Mouse (Mus musculus): Measurements from ENCODE around the gene Nfkbil1. TPM values are rescaled to one million over a fixed set of nuclear protein-coding genes. Genes with fewer than 3 reads are reported as not detected.

Nfkbil1 gene
- polyA plus RNA-seq, 1 experiment from 2014 or later, result 2.3 TPM

DNA sequence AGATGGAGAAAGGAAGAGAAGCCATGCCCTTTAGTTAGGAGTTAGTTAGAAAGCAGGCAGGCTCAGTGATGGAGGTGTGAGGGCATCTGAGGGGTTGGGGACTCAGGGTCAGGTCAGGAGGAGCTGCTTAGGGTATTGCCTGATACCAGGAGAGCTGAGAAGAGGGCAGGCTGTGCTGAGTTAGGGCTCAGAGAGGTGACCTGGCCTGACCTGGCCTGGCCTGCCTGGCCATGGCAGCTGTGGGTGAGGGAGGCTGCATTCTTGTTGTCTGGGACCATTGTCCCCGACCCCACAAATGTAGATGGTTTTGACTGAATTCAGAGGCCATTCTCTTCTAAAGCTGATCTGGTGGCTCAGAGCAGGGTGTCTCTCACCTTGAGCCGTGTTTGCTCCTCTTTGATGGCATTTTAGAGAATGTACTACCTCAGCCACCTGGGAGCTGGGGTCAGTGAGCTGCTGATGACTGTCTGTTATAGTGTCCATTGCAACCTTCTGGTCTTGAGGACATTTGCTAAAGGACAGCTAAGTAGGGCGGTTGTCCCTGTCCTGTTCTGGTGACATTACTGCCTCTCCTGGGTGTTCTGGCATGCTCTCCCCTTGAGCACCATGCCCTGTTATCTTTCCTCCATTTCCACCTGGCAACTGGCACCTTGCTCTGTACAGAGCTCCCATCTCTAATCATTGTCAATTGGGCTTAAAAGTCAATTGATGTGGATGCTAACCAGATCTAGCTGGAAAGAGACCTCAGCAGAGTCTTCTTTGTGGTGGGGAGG lies 14.9 kb upstream of the Nfkbil1 start:
- 91% methylated on average over 3 of the region's 3 CpGs for WGBS (ENCODE audit: insufficient replicate concordance)
- Histone ChIP-seq H3K4me2 (no peak overlapping the region), H3K9me3 (replicated peaks; ENCODE audit: control insufficient read depth, low read length) (no peaks in the 10 kb centered on the region), H3K27me3 (ENCODE audit: control insufficient read depth, insufficient read depth, low read length) (no peaks in the 10 kb centered on the region), H3K4me1 (ENCODE audit: control insufficient read depth, insufficient read depth, low read length) (peaks cover 5% of the 10 kb centered on the region), H3K4me3 (ENCODE audit: low read depth, low read length) (no peak overlapping the region), H3K9ac (ENCODE audit: low read depth, low read length) (0 out of 2 replicates have a peak overlapping the region, but pooled peaks have one; percentile 10), H3K27ac (ENCODE audit: low read depth, low read length) (no peak overlapping the region), H3K36me3 (ENCODE audit: control insufficient read depth, insufficient read depth, low read length) (peaks cover 71% of the 10 kb centered on the region)
- ATAC-seq (replicated peaks; ENCODE audit: insufficient number of reproducible peaks, low FRiP score, low TSS enrichment), result no peak

DNA sequence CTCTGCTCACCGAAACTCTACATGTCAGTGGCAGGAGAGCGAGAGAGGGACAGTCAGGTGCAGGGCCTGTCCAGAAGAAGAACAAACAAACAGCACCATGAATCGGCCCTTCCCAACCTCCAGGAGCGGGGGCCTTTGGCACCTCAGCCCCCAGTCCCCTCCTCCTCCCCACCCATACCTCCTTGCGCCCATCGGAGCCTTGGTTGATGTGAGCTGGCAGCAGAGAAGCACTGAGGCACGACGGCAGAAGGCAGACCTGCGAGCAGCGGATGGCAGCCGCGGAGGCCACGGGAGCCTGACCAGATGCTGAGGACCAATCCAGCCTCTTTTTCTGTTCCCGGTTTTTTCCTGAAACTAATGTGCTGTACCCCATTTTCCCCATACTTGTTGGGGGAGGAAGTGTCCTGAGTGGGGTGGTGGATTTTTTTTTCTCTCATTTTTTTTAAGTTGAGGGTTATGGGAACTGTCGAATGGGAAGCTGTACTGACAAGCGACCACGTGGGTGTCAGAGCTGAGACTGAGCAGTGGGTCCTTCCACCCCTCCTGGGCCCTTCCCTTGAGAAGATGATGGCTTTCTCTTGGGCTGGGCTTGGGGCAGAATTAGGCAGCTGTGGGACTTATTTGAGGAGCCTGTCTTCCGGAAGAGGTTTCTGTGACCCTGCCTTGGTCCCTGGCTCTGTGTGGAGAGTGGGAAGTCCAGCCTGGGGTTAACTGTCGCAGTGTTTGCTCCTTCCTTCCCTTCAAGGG lies 14.0 kb upstream of the Nfkbil1 start:
- H3K9ac ChIP-seq (ENCODE audit: low read depth, low read length), result no peak overlapping the region
- no peak for ATAC-seq (replicated peaks; ENCODE audit: insufficient number of reproducible peaks, low FRiP score, low TSS enrichment)

DNA sequence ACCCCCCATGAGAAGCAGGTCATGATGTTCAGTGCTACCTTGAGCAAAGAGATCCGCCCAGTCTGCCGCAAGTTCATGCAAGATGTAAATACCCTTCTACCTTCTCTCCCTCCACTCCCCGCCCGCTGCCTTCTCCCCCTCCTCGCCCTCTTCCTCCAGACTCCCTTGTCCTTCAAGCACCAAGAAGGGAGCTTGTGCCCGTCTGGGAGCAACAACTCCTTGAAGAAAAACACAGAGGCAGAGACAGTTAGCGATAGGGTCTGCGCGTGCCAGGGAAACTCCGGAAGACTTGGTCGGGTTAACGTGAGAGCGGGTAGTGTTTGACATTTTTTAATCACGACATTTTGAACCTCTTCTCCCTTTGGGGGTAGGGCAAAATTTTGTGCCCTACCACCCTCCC lies 13.4 kb upstream of the Nfkbil1 start:
- no peak for ATAC-seq (replicated peaks; ENCODE audit: insufficient number of reproducible peaks, low FRiP score, low TSS enrichment)
- H3K36me3 ChIP-seq (ENCODE audit: control insufficient read depth, insufficient read depth, low read length), result peaks cover 82% of the 10 kb centered on the region
- no peaks in the 10 kb centered on the region for H3K9me3 ChIP-seq (replicated peaks; ENCODE audit: control insufficient read depth, low read length)
- H3K27me3 ChIP-seq (ENCODE audit: control insufficient read depth, insufficient read depth, low read length), result no peaks in the 10 kb centered on the region
- no peak overlapping the region for H3K9ac ChIP-seq (ENCODE audit: low read depth, low read length)
- peaks cover 20% of the 10 kb centered on the region for H3K4me1 ChIP-seq (ENCODE audit: control insufficient read depth, insufficient read depth, low read length)
- WGBS (ENCODE audit: insufficient replicate concordance), result 90% methylated on average over 14 of the region's 14 CpGs
- H3K27ac ChIP-seq (ENCODE audit: low read depth, low read length), result no peak overlapping the region
- no peak overlapping the region for H3K4me3 ChIP-seq (ENCODE audit: low read depth, low read length)
- H3K4me2 ChIP-seq, result no peak overlapping the region

More for the DNA sequence above, 14.0 kb upstream of the Nfkbil1 start:
- WGBS (ENCODE audit: insufficient replicate concordance), result 93% methylated on average over 19 of the region's 19 CpGs
- H3K4me1 ChIP-seq (ENCODE audit: control insufficient read depth, insufficient read depth, low read length), result peaks cover 13% of the 10 kb centered on the region
- no peak overlapping the region for H3K4me2 ChIP-seq
- H3K27me3 ChIP-seq (ENCODE audit: control insufficient read depth, insufficient read depth, low read length), result no peaks in the 10 kb centered on the region
- no peak overlapping the region for H3K4me3 ChIP-seq (ENCODE audit: low read depth, low read length)
- peaks cover 80% of the 10 kb centered on the region for H3K36me3 ChIP-seq (ENCODE audit: control insufficient read depth, insufficient read depth, low read length)
- no peaks in the 10 kb centered on the region for H3K9me3 ChIP-seq (replicated peaks; ENCODE audit: control insufficient read depth, low read length)
- H3K27ac ChIP-seq (ENCODE audit: low read depth, low read length), result no peak overlapping the region

DNA sequence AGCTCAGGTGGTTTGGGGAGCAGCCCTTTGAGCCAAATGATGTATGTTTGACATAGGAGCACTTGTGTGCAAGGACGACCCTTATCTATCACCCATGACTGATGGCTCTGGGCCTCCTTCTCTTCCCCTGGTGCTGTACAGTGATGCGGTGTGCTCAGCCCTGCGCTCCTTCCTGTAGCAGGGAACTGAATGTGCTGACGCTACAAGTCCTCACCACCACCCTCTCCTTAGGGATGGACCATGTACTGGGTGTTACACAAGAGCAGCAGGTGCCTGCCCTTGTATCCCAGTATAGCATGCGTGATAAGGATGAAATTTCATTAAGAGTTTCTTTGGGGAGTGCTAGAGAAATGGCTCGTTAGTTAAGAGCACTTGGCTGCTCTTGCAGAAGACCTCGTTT lies 11.6 kb upstream of the Nfkbil1 start:
- Histone ChIP-seq H3K36me3 (ENCODE audit: control insufficient read depth, insufficient read depth, low read length) (peaks cover 71% of the 10 kb centered on the region), H3K9ac (ENCODE audit: low read depth, low read length) (no peak overlapping the region), H3K4me2 (no peak overlapping the region), H3K4me3 (ENCODE audit: low read depth, low read length) (no peak overlapping the region), H3K9me3 (replicated peaks; ENCODE audit: control insufficient read depth, low read length) (no peaks in the 10 kb centered on the region), H3K4me1 (ENCODE audit: control insufficient read depth, insufficient read depth, low read length) (peaks cover 28% of the 10 kb centered on the region), H3K27ac (ENCODE audit: low read depth, low read length) (no peak overlapping the region), H3K27me3 (ENCODE audit: control insufficient read depth, insufficient read depth, low read length) (no peaks in the 10 kb centered on the region)
- 87% methylated on average over 7 of the region's 7 CpGs for WGBS (ENCODE audit: insufficient replicate concordance)
- no peak for ATAC-seq (replicated peaks; ENCODE audit: insufficient number of reproducible peaks, low FRiP score, low TSS enrichment)

DNA sequence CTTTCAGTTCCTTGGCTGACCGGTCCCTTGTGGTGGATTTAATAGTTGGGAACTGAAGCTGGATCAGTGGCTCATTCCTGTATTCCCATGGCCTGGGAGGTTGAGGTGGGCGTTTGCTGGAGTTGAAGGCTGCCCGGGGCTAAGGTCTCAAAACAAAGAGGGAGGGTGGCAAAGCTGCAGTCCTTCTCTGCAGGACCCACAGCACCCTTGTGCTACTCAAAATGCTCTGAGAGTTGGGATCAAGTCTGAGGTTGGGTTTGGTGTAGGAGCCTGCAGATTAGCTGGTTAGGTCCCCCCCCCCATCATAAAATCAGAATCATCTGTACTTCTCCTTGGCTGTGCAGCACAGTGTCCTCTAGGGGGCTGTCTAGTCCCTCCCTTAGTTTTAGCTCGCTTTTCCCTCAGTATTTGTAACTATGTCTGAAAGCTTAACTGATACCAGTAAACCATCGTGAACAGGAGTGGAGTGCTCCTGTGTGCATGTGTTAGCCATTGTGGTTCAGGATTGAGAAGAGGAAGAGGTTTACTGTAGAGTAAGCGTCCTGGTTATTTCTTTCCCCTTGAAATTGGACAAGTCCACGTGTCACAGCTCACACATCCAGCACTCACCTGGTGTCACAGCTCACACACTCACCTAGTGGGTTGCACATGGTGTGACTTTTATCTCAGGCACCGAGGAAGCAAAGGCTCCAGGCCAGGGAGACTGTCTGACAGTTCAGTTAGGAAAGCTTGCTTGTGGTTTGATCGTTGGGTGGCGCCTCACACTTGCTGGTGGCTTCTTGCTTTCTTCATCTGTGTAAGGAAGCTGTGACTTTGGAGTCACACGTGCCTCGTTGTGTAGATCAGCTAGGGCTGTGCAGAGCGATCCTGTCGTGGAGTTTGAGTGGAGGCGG lies 10.4 kb upstream of the Nfkbil1 start:
- ATAC-seq (replicated peaks; ENCODE audit: insufficient number of reproducible peaks, low FRiP score, low TSS enrichment), result no peak
- Histone ChIP-seq H3K9ac (ENCODE audit: low read depth, low read length) (no peak overlapping the region), H3K4me3 (ENCODE audit: low read depth, low read length) (no peak overlapping the region), H3K27me3 (ENCODE audit: control insufficient read depth, insufficient read depth, low read length) (no peaks in the 10 kb centered on the region), H3K4me2 (no peak overlapping the region; the same call in 1 of the 2 replicates), H3K36me3 (ENCODE audit: control insufficient read depth, insufficient read depth, low read length) (peaks cover 64% of the 10 kb centered on the region), H3K27ac (ENCODE audit: low read depth, low read length) (no peak overlapping the region), H3K4me1 (ENCODE audit: control insufficient read depth, insufficient read depth, low read length) (peaks cover 28% of the 10 kb centered on the region), H3K9me3 (replicated peaks; ENCODE audit: control insufficient read depth, low read length) (no peaks in the 10 kb centered on the region)
- 83% methylated on average over 15 of the region's 15 CpGs for WGBS (ENCODE audit: insufficient replicate concordance)

DNA sequence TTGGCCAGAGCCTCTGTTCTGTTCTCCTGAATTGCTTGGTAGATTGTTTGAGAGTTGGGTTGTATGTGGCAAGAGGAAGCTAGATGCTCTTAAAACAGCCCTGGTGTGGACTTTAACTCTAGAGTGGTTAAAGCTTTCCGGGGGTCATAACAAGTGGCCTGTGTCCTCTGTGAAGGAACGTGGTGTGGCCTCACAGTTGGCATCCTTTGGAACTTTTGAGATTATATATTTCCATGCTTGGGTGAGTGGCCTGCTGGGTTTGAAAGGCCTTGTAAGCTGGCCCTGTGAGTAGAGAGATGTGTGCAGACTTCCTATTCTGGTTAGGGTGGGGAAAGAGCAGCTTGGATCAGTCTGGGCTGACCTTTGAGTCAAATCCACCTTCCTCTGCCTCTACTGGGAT lies 9.4 kb upstream of the Nfkbil1 start:
- peaks cover 34% of the 10 kb centered on the region for H3K4me1 ChIP-seq (ENCODE audit: control insufficient read depth, insufficient read depth, low read length)
- H3K27me3 ChIP-seq (ENCODE audit: control insufficient read depth, insufficient read depth, low read length), result no peaks in the 10 kb centered on the region
- H3K4me3 ChIP-seq (ENCODE audit: low read depth, low read length), result peak overlapping the region; percentile 70; the same call in 1 of the 2 replicates
- H3K9ac ChIP-seq (ENCODE audit: low read depth, low read length), result 0 out of 2 replicates have a peak overlapping the region, but pooled peaks have one; percentile 94
- WGBS (ENCODE audit: insufficient replicate concordance), result 76% methylated on average over 2 of the region's 2 CpGs
- H3K4me2 ChIP-seq, result peak overlapping the region; percentile 96
- no peak for ATAC-seq (replicated peaks; ENCODE audit: insufficient number of reproducible peaks, low FRiP score, low TSS enrichment)
- peaks cover 56% of the 10 kb centered on the region for H3K36me3 ChIP-seq (ENCODE audit: control insufficient read depth, insufficient read depth, low read length)
- H3K27ac ChIP-seq (ENCODE audit: low read depth, low read length), result no peak overlapping the region; the same call in 1 of the 2 replicates
- H3K9me3 ChIP-seq (replicated peaks; ENCODE audit: control insufficient read depth, low read length), result no peaks in the 10 kb centered on the region

DNA sequence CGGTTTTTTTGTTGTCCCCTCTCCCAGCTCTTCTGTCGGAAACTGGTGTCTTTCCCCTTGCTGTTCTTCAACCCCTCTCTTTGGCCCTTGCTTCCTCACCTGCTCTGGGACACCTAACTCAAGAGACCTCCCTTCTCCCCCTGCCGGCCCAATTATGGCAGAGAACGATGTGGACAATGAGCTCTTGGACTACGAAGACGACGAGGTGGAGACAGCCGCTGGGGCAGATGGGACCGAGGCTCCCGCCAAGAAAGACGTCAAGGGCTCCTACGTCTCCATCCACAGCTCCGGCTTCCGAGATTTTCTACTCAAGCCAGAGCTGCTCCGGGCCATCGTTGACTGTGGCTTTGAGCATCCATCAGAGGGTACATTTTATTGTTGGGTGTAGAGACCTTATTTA lies 7.5 kb upstream of the Nfkbil1 start:
- Histone ChIP-seq H3K9me3 (replicated peaks; ENCODE audit: control insufficient read depth, low read length) (no peaks in the 10 kb centered on the region), H3K4me2 (peak overlapping the region; percentile 96), H3K4me3 (ENCODE audit: low read depth, low read length) (peak overlapping the region; percentile 70), H3K27me3 (ENCODE audit: control insufficient read depth, insufficient read depth, low read length) (no peaks in the 10 kb centered on the region), H3K27ac (ENCODE audit: low read depth, low read length) (peak overlapping the region; percentile 99), H3K9ac (ENCODE audit: low read depth, low read length) (peak overlapping the region; percentile 94), H3K4me1 (ENCODE audit: control insufficient read depth, insufficient read depth, low read length) (peaks cover 34% of the 10 kb centered on the region), H3K36me3 (ENCODE audit: control insufficient read depth, insufficient read depth, low read length) (peaks cover 42% of the 10 kb centered on the region)
- no peak for ATAC-seq (replicated peaks; ENCODE audit: insufficient number of reproducible peaks, low FRiP score, low TSS enrichment)
- WGBS (ENCODE audit: insufficient replicate concordance), result 7% methylated on average over 16 of the region's 16 CpGs
